Mouse (Mus musculus) E14TG2a.4 (cell line): ENCODE measurements around the gene Zfp800.

ENCODE experiments used
- CTCF ChIP-seq: conservative IDR thresholded peaks from 2 replicates; pipeline ENCODE4 v1.5.1; 2014; ENCODE audit warnings: low read length
- POU5F1 ChIP-seq: IDR thresholded peaks from 2 replicates; pipeline ENCODE4 v1.6.1; 2014; ENCODE audit warnings: low read length, borderline replicate concordance

- no peak for TF ChIP-seq CTCF
- TF ChIP-seq POU5F1, result no peak
Measured at GRCm38 (mm10) chr6:28420865-28421264, 23.1 kb upstream of the Zfp800 start.
